Mouse (Mus musculus) forebrain, embryonic 15.5 days (tissue): ENCODE measurements at regions not wholly inside any gene's neighbourhood (a gene's known extent, or its start where the extent isn't known, plus 50 kb on each side); places are given as distances from the start of the nearest gene placed in this dataset.

Experiments
- ATAC-seq: fragments of 200-750 bp; cut with Nextera tagmentation; replicated peaks from 2 replicates; pipeline ENCODE4 v1.8.0; 2017; ENCODE audit warnings: mild to moderate bottlenecking, moderate TSS enrichment, moderate library complexity
- H3K27ac ChIP-seq: fragments of 300-500 bp; sonication (generic); replicated peaks from 2 replicates; pipeline ENCODE4 v1.5.1; 2015; ENCODE audit warnings: mild to moderate bottlenecking, inconsistent platforms
- H3K27me3 ChIP-seq: fragments of 300-500 bp; sonication (generic); 2 replicates; pipeline ENCODE4 v1.6.1; 2015; ENCODE audit warnings: inconsistent platforms
- H3K36me3 ChIP-seq: fragments of 300-500 bp; sonication (generic); 2 replicates; pipeline ENCODE4 v1.6.1; 2015; ENCODE audit warnings: mild to moderate bottlenecking, inconsistent platforms
- H3K4me1 ChIP-seq: fragments of 300-500 bp; sonication (generic); 2 replicates; pipeline ENCODE4 v1.6.1; 2015; ENCODE audit warnings: inconsistent platforms
- H3K4me2 ChIP-seq: fragments of 300-500 bp; sonication (generic); replicated peaks from 2 replicates; pipeline ENCODE4 v1.6.1; 2015; ENCODE audit warnings: mild to moderate bottlenecking, inconsistent platforms
- H3K4me3 ChIP-seq: fragments of 300-500 bp; sonication (generic); 2 replicates; pipeline ENCODE4 v1.5.1; 2015; ENCODE audit warnings: mild to moderate bottlenecking, inconsistent platforms
- H3K9ac ChIP-seq: fragments of 300-500 bp; sonication (generic); replicated peaks from 2 replicates; pipeline ENCODE4 v1.6.1; 2015; ENCODE audit warnings: mild to moderate bottlenecking, inconsistent platforms
- H3K9me3 ChIP-seq: fragments of 300-500 bp; sonication (generic); 2 replicates; pipeline ENCODE4 v1.6.1; 2016; ENCODE audit warnings: inconsistent platforms
- WGBS: fragments of 180-500 bp; shearing (Covaris S2); methylation state at CpG from one replicate; pipeline ENCODE4 v1.1.7; 2015; ENCODE audit warnings: mixed read lengths; 5-methylcytosine and 5-hydroxymethylcytosine counted together

- Histone ChIP-seq H3K36me3 (no peaks in the 10 kb centered on the region), H3K9me3 (no peaks in the 10 kb centered on the region), H3K4me3 (no peak overlapping the region), H3K27ac (no peak overlapping the region), H3K4me1 (no peaks in the 10 kb centered on the region), H3K4me2 (no peak overlapping the region), H3K9ac (no peak overlapping the region), H3K27me3 (no peaks in the 10 kb centered on the region)
- no peak for ATAC-seq
- 83% methylated on average over 5 of the region's 5 CpGs for WGBS
These were observed 337.3 kb upstream of the 3110018I06Rik start for GRCm38 (mm10) chr12:107151089-107151488.

- ATAC-seq, result no peak
- H3K9me3 ChIP-seq, result no peaks in the 10 kb centered on the region
- H3K4me1 ChIP-seq, result 0 out of 2 replicates have a peak, but pooled peaks cover under 1% of the 10 kb centered on the region
- no peak overlapping the region for H3K27ac ChIP-seq
- no peak overlapping the region for H3K9ac ChIP-seq
- no peaks in the 10 kb centered on the region for H3K27me3 ChIP-seq
- no peak overlapping the region for H3K4me2 ChIP-seq
- WGBS, result 84% methylated on average over 2 of the region's 2 CpGs
- H3K4me3 ChIP-seq, result no peak overlapping the region
- H3K36me3 ChIP-seq, result no peaks in the 10 kb centered on the region
These were observed 333.8 kb upstream of the 3110018I06Rik start for GRCm38 (mm10) chr12:107154668-107155067.

- 85% methylated on average over 8 of the region's 8 CpGs for WGBS
- Histone ChIP-seq H3K27ac (no peak overlapping the region), H3K36me3 (no peaks in the 10 kb centered on the region), H3K27me3 (no peaks in the 10 kb centered on the region), H3K9ac (no peak overlapping the region), H3K9me3 (no peaks in the 10 kb centered on the region), H3K4me3 (no peak overlapping the region), H3K4me1 (0 out of 2 replicates have a peak, but pooled peaks cover 9% of the 10 kb centered on the region), H3K4me2 (no peak overlapping the region)
- no peak for ATAC-seq
These were observed 331.5 kb upstream of the 3110018I06Rik start for GRCm38 (mm10) chr12:107156791-107157428.

- Histone ChIP-seq H3K4me1 (0 out of 2 replicates have a peak, but pooled peaks cover 9% of the 10 kb centered on the region), H3K27me3 (no peaks in the 10 kb centered on the region), H3K9me3 (no peaks in the 10 kb centered on the region), H3K4me3 (no peak overlapping the region), H3K36me3 (no peaks in the 10 kb centered on the region), H3K4me2 (no peak overlapping the region), H3K27ac (no peak overlapping the region), H3K9ac (no peak overlapping the region)
- ATAC-seq, result no peak
- WGBS, result 82% methylated on average over 5 of the region's 5 CpGs
These were observed 329.3 kb upstream of the 3110018I06Rik start for GRCm38 (mm10) chr12:107159126-107159525.

GRCm38 (mm10) chr12:107160137-107160536, 328.3 kb upstream of the 3110018I06Rik start:
- Histone ChIP-seq H3K27me3 (no peaks in the 10 kb centered on the region), H3K9me3 (no peaks in the 10 kb centered on the region), H3K4me1 (0 out of 2 replicates have a peak, but pooled peaks cover 9% of the 10 kb centered on the region), H3K36me3 (no peaks in the 10 kb centered on the region), H3K4me3 (no peak overlapping the region), H3K9ac (no peak overlapping the region), H3K4me2 (no peak overlapping the region), H3K27ac (no peak overlapping the region)
- no peak for ATAC-seq
- WGBS, result 15% methylated on average over 7 of the region's 7 CpGs

- Histone ChIP-seq H3K9ac (no peak overlapping the region), H3K4me3 (no peak overlapping the region), H3K27ac (no peak overlapping the region), H3K4me1 (0 out of 2 replicates have a peak, but pooled peaks cover 9% of the 10 kb centered on the region), H3K9me3 (no peaks in the 10 kb centered on the region), H3K27me3 (no peaks in the 10 kb centered on the region), H3K4me2 (no peak overlapping the region), H3K36me3 (no peaks in the 10 kb centered on the region)
- no peak for ATAC-seq
- WGBS, result 59% methylated on average over 6 of the region's 6 CpGs
These were observed 327.8 kb upstream of the 3110018I06Rik start for GRCm38 (mm10) chr12:107160628-107161027.

GRCm38 (mm10) chr12:107170926-107171325, 317.5 kb upstream of the 3110018I06Rik start:
- no peak for ATAC-seq
- no peaks in the 10 kb centered on the region for H3K36me3 ChIP-seq
- H3K27me3 ChIP-seq, result no peaks in the 10 kb centered on the region
- H3K4me1 ChIP-seq, result no peaks in the 10 kb centered on the region
- H3K9me3 ChIP-seq, result no peaks in the 10 kb centered on the region
- H3K4me2 ChIP-seq, result no peak overlapping the region
- H3K4me3 ChIP-seq, result no peak overlapping the region
- no peak overlapping the region for H3K9ac ChIP-seq
- 85% methylated on average over 7 of the region's 7 CpGs for WGBS
- H3K27ac ChIP-seq, result no peak overlapping the region

GRCm38 (mm10) chr12:107171676-107172075, 316.8 kb upstream of the 3110018I06Rik start:
- ATAC-seq, result no peak
- Histone ChIP-seq H3K36me3 (no peaks in the 10 kb centered on the region), H3K4me2 (no peak overlapping the region), H3K27ac (no peak overlapping the region), H3K4me3 (no peak overlapping the region), H3K9me3 (no peaks in the 10 kb centered on the region), H3K9ac (no peak overlapping the region), H3K27me3 (no peaks in the 10 kb centered on the region), H3K4me1 (no peaks in the 10 kb centered on the region)
- WGBS, result 69% methylated on average over 15 of the region's 15 CpGs

GRCm38 (mm10) chr12:107178676-107179075, 309.8 kb upstream of the 3110018I06Rik start:
- Histone ChIP-seq H3K9me3 (no peaks in the 10 kb centered on the region), H3K9ac (no peak overlapping the region), H3K4me3 (no peak overlapping the region), H3K36me3 (no peaks in the 10 kb centered on the region), H3K4me1 (peaks cover 6% of the 10 kb centered on the region), H3K4me2 (no peak overlapping the region), H3K27ac (no peak overlapping the region), H3K27me3 (no peaks in the 10 kb centered on the region)
- WGBS, result 81% methylated on average over 6 of the region's 6 CpGs
- ATAC-seq, result no peak

GRCm38 (mm10) chr12:107180501-107180900, 307.9 kb upstream of the 3110018I06Rik start:
- no peak for ATAC-seq
- H3K4me2 ChIP-seq, result no peak overlapping the region
- no peak overlapping the region for H3K9ac ChIP-seq
- WGBS, result 95% methylated on average over 3 of the region's 3 CpGs
- no peaks in the 10 kb centered on the region for H3K9me3 ChIP-seq
- no peaks in the 10 kb centered on the region for H3K27me3 ChIP-seq
- no peak overlapping the region for H3K4me3 ChIP-seq
- H3K36me3 ChIP-seq, result no peaks in the 10 kb centered on the region
- H3K4me1 ChIP-seq, result peaks cover 12% of the 10 kb centered on the region
- H3K27ac ChIP-seq, result no peak overlapping the region

- ATAC-seq, result no peak
These were observed 307.1 kb upstream of the 3110018I06Rik start for GRCm38 (mm10) chr12:107181291-107181690.

GRCm38 (mm10) chr12:107182091-107182655, 306.3 kb upstream of the 3110018I06Rik start:
- Histone ChIP-seq H3K9me3 (no peaks in the 10 kb centered on the region), H3K27ac (no peak overlapping the region), H3K36me3 (no peaks in the 10 kb centered on the region), H3K4me1 (peaks cover 12% of the 10 kb centered on the region), H3K9ac (no peak overlapping the region), H3K4me3 (no peak overlapping the region), H3K4me2 (no peak overlapping the region), H3K27me3 (no peaks in the 10 kb centered on the region)
- WGBS, result 87% methylated on average over 18 of the region's 18 CpGs
- no peak for ATAC-seq

More at GRCm38 (mm10) chr12:107181291-107181690, 307.1 kb upstream of the 3110018I06Rik start:
- Histone ChIP-seq H3K9me3 (no peaks in the 10 kb centered on the region), H3K4me3 (no peak overlapping the region), H3K4me2 (no peak overlapping the region), H3K27ac (no peak overlapping the region), H3K9ac (no peak overlapping the region), H3K4me1 (peaks cover 12% of the 10 kb centered on the region), H3K36me3 (no peaks in the 10 kb centered on the region), H3K27me3 (no peaks in the 10 kb centered on the region)
- WGBS, result 64% methylated on average over 9 of the region's 9 CpGs
